Mouse (Mus musculus) intestine, embryonic 15.5 days (tissue): ENCODE results near the gene Hist1h4c. TPM values are rescaled to one million over a fixed set of nuclear protein-coding genes. Genes with fewer than 3 reads are reported as not detected.
"Not testable (repeated sequence)": the region's sequence is repeated elsewhere in the genome, so short reads cannot be mapped to it uniquely, and the experiment has no call there.

Experiments
- ATAC-seq: fragments of 200-750 bp; cut with Nextera tagmentation; 2 replicates; pipeline ENCODE4 v1.8.0; 2017; ENCODE audit warnings: moderate TSS enrichment, moderate library complexity
- H3K27ac ChIP-seq: fragments of 300-500 bp; sonication (generic); 2 replicates; pipeline ENCODE4 v1.5.1; 2015; ENCODE audit warnings: mild to moderate bottlenecking, inconsistent platforms
- H3K27me3 ChIP-seq: fragments of 300-500 bp; sonication (generic); replicated peaks from 2 replicates; pipeline ENCODE4 v1.6.1; 2015; ENCODE audit warnings: inconsistent platforms
- H3K36me3 ChIP-seq: fragments of 300-500 bp; sonication (generic); 2 replicates; pipeline ENCODE4 v1.6.1; 2015; ENCODE audit warnings: inconsistent platforms
- H3K4me1 ChIP-seq: fragments of 300-500 bp; sonication (generic); replicated peaks from 2 replicates; pipeline ENCODE4 v1.6.1; 2015; ENCODE audit warnings: inconsistent platforms
- H3K4me2 ChIP-seq: fragments of 300-500 bp; sonication (generic); replicated peaks from 2 replicates; pipeline ENCODE4 v1.6.1; 2015; ENCODE audit warnings: mild to moderate bottlenecking, inconsistent platforms
- H3K4me3 ChIP-seq: fragments of 300-500 bp; sonication (generic); replicated peaks from 2 replicates; pipeline ENCODE4 v1.5.1; 2015; ENCODE audit warnings: inconsistent platforms
- H3K9ac ChIP-seq: fragments of 300-500 bp; sonication (generic); 2 replicates; pipeline ENCODE4 v1.6.1; 2015; ENCODE audit warnings: inconsistent platforms
- H3K9me3 ChIP-seq: fragments of 300-500 bp; sonication (generic); 2 replicates; pipeline ENCODE4 v1.6.1; 2016; ENCODE audit warnings: inconsistent platforms
- WGBS: fragments of 180-500 bp; shearing (Covaris S2); methylation state at CpG from one replicate; pipeline ENCODE4 v1.1.7; 2015; 5-methylcytosine and 5-hydroxymethylcytosine counted together
- polyA plus RNA-seq: library from polyadenylated mRNA; unstranded; fragments of >200 nt; fragmentation: Nextera tagmentation; extraction: Ambion mirVana; gene quantifications from 2 replicates; pipeline ENCODE4 v1.2.1, GENCODE M21; 2015

Gene Hist1h4c
- polyA plus RNA-seq, 1 experiment from 2014 or later: 5.7 TPM

GRCm38 (mm10) chr13:23687181-23687580 lies 11.1 kb downstream of the Hist1h4c start:
- WGBS: 60% methylated on average over 4 of the region's 4 CpGs
- Histone ChIP-seq H3K4me1 (peaks cover 8% of the 10 kb centered on the region), H3K36me3 (no peaks in the 10 kb centered on the region), H3K4me3 (no peak overlapping the region), H3K9ac (no peak overlapping the region), H3K27me3 (no peaks in the 10 kb centered on the region), H3K4me2 (no peak overlapping the region), H3K9me3 (no peaks in the 10 kb centered on the region), H3K27ac (no peak overlapping the region)
- no peak for ATAC-seq

- H3K9me3 ChIP-seq: no peaks in the 10 kb centered on the region
These were observed 12.3 kb downstream of the Hist1h4c start for GRCm38 (mm10) chr13:23685966-23686365.

GRCm38 (mm10) chr13:23685121-23685861 lies 13.0 kb downstream of the Hist1h4c start:
- 2% methylated on average over 15 of the region's 15 CpGs for whole genome bisulfite sequencing
- H3K9ac ChIP-seq: peak overlapping the region; percentile 57
- peaks cover 6% of the 10 kb centered on the region for H3K4me1 ChIP-seq
- no peaks in the 10 kb centered on the region for H3K9me3 ChIP-seq
- H3K4me3 ChIP-seq: peak overlapping the region; percentile 41
- peak overlapping the region; percentile 56 for H3K4me2 ChIP-seq
- ATAC-seq: no peak
- peak overlapping the region; percentile 97 for H3K27ac ChIP-seq
- H3K36me3 ChIP-seq: no peaks in the 10 kb centered on the region
- H3K27me3 ChIP-seq: no peaks in the 10 kb centered on the region

More at GRCm38 (mm10) chr13:23685966-23686365, 12.3 kb downstream of the Hist1h4c start:
- WGBS: 38% methylated on average over 4 of the region's 4 CpGs
- Histone ChIP-seq H3K4me3 (peak overlapping the region; percentile 41), H3K4me1 (peaks cover 8% of the 10 kb centered on the region), H3K4me2 (peak overlapping the region; percentile 56), H3K27me3 (no peaks in the 10 kb centered on the region), H3K36me3 (no peaks in the 10 kb centered on the region), H3K27ac (peak overlapping the region; percentile 97), H3K9ac (peak overlapping the region; percentile 57)
- ATAC-seq: no peak

DNA sequence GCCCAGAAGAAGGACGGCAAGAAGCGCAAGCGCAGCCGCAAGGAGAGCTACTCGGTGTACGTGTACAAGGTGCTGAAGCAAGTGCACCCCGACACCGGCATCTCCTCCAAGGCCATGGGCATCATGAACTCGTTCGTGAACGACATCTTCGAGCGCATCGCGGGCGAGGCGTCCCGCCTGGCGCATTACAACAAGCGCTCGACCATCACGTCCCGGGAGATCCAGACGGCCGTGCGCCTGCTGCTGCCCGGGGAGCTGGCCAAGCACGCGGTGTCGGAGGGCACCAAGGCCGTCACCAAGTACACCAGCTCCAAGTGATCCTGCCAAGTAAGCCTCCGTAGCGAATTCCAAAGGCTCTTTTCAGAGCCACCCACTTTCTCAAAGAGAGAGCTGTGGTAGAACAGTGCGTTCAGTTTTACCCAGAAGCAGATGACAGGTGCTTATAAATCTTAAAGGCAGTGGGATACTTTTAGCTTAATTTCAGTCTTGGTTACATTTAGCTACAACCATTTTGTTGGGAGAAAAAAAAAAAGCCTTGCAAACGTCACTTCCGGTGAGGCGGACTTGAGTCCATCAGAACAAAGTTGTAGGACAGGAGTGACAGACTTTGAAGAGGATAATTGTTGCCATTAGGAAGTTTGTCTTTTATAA lies 13.8 kb downstream of the Hist1h4c start:
- not testable (repeated sequence) for H3K9me3 ChIP-seq, H3K4me1 ChIP-seq, H3K36me3 ChIP-seq, ATAC-seq, H3K27me3 ChIP-seq
- Histone ChIP-seq H3K4me3 (peak overlapping the region; percentile 41), H3K4me2 (peak overlapping the region; percentile 56), H3K9ac (peak overlapping the region; percentile 57), H3K27ac (peak overlapping the region; percentile 97)
- WGBS: under 1% methylated on average over 20 of the region's 37 CpGs

DNA sequence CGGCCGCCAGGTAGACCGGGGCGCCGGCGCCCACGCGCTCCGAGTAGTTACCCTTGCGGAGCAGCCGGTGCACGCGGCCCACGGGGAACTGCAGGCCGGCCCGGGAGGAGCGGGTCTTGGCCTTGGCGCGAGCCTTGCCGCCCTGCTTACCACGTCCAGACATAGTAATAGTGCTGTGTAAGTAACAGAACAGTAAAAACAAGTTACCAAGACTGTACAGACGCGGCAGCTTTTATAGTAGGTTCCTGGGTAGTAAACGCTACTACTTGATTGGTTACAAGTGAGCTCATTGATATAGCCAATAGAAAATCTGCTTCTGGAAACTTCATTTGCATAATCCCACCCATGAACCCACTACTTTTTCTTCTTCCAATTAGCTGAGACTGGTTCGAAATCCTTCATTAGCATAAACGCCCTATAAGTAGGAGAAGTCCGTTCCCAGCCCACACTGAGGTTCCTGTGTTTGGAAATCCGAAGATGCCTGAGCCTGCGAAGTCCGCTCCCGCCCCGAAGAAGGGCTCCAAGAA lies 14.4 kb downstream of the Hist1h4c start, which contains the start of the genes Hist1h2ac and Hist1h2bc:
Gene Hist1h2ac, minus strand, starts transcription at position 194 of the 527 bp plus-strand sequence.
Gene Hist1h2bc, plus strand, starts transcription at position 445 of the 527 bp plus-strand sequence.
- H3K36me3 ChIP-seq: no peaks in the 10 kb centered on the region
- ATAC-seq: peak; percentile 97
- no peaks in the 10 kb centered on the region for H3K27me3 ChIP-seq
- peak within 1 kb of the TSS; percentile 41 for H3K4me3 ChIP-seq
- H3K9me3 ChIP-seq: no peaks in the 10 kb centered on the region
- H3K9ac ChIP-seq: peak within 1 kb of the TSS; percentile 57
- peak within 1 kb of the TSS; percentile 56 for H3K4me2 ChIP-seq
- H3K4me1 ChIP-seq: peaks cover 6% of the 10 kb centered on the region
- H3K27ac ChIP-seq: peak within 1 kb of the TSS; percentile 97
- 0% methylated on average over 32 of the region's 32 CpGs for WGBS

DNA sequence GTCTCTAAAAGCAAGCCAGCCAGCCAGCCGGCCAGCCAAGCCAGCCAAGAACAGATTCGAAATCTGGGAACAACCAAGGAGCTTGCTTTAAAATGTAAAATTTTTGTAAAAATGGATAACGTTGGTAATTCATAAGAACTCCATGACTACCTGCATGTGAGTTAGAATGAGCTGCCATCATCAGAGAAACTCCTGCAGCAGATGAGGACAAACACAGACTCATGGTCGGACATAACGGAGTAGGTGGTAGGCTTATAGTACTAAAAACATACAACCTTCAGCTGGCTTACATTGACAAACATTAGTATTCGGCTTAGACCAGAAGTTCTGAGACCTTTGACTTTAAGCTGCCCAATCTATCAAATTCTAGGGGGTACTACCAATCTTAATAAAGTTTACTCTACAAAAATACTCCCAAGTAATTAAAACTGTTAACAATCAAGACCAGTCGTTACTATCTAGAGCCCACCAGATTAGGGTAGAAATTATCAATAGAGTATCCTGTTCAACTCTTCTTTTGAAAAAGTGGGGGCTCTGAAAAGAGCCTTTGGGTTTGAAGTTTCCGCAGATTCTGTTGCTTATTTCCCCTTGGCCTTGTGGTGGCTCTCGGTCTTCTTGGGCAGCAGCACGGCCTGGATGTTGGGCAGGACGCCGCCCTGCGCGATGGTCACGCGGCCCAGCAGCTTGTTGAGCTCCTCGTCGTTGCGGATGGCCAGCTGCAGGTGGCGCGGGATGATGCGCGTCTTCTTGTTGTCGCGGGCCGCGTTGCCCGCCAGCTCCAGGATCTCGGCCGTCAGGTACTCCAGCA lies 15.1 kb downstream of the Hist1h4c start:
- WGBS: 7% methylated on average over 16 of the region's 30 CpGs
- not testable (repeated sequence) for H3K4me1 ChIP-seq, ATAC-seq, H3K9me3 ChIP-seq, H3K27me3 ChIP-seq, H3K36me3 ChIP-seq
- Histone ChIP-seq H3K4me2 (peak overlapping the region; percentile 51), H3K4me3 (peak overlapping the region; percentile 38), H3K9ac (peak overlapping the region; percentile 37; the same call in 1 of the 2 replicates), H3K27ac (peak overlapping the region; percentile 92)

GRCm38 (mm10) chr13:23682623-23682946 lies 15.7 kb downstream of the Hist1h4c start:
- Histone ChIP-seq H3K27ac (peak overlapping the region; percentile 92; the same call in 1 of the 2 replicates), H3K4me3 (peak overlapping the region; percentile 38), H3K9me3 (no peaks in the 10 kb centered on the region), H3K27me3 (no peaks in the 10 kb centered on the region), H3K4me1 (peaks cover 6% of the 10 kb centered on the region), H3K9ac (peak overlapping the region; percentile 37; the same call in 1 of the 2 replicates), H3K4me2 (peak overlapping the region; percentile 51), H3K36me3 (no peaks in the 10 kb centered on the region)
- no peak for ATAC-seq
- 54% methylated on average over 1 of the region's 1 CpGs for WGBS

- Histone ChIP-seq H3K9me3 (no peaks in the 10 kb centered on the region), H3K4me1 (peaks cover 6% of the 10 kb centered on the region), H3K27me3 (no peaks in the 10 kb centered on the region), H3K9ac (no peak overlapping the region; the same call in 1 of the 2 replicates), H3K36me3 (no peaks in the 10 kb centered on the region), H3K27ac (no peak overlapping the region), H3K4me3 (no peak overlapping the region), H3K4me2 (0 out of 2 replicates have a peak overlapping the region, but pooled peaks have one; percentile 51)
- 74% methylated on average over 6 of the region's 6 CpGs for WGBS
- ATAC-seq: no peak
These were observed 16.2 kb downstream of the Hist1h4c start for GRCm38 (mm10) chr13:23681990-23682582.

- Histone ChIP-seq H3K27me3 (no peaks in the 10 kb centered on the region), H3K4me2 (no peak overlapping the region), H3K9me3 (no peaks in the 10 kb centered on the region), H3K9ac (no peak overlapping the region), H3K4me1 (no peaks in the 10 kb centered on the region), H3K36me3 (no peaks in the 10 kb centered on the region), H3K4me3 (no peak overlapping the region), H3K27ac (no peak overlapping the region)
- WGBS: 63% methylated on average over 3 of the region's 3 CpGs
- no peak for ATAC-seq
These were observed 35.7 kb downstream of the Hist1h4c start for GRCm38 (mm10) chr13:23662536-23662935.

GRCm38 (mm10) chr13:23659636-23660366 lies 38.5 kb downstream of the Hist1h4c start:
- no peaks in the 10 kb centered on the region for H3K27me3 ChIP-seq
- no peak overlapping the region for H3K4me2 ChIP-seq
- no peak for ATAC-seq
- no peaks in the 10 kb centered on the region for H3K9me3 ChIP-seq
- no peaks in the 10 kb centered on the region for H3K4me1 ChIP-seq
- no peaks in the 10 kb centered on the region for H3K36me3 ChIP-seq
- no peak overlapping the region for H3K27ac ChIP-seq
- H3K9ac ChIP-seq: no peak overlapping the region
- WGBS: 69% methylated on average over 6 of the region's 6 CpGs
- no peak overlapping the region for H3K4me3 ChIP-seq
